Mouse (Mus musculus): ENCODE data around the gene N4bp3.

DNA sequence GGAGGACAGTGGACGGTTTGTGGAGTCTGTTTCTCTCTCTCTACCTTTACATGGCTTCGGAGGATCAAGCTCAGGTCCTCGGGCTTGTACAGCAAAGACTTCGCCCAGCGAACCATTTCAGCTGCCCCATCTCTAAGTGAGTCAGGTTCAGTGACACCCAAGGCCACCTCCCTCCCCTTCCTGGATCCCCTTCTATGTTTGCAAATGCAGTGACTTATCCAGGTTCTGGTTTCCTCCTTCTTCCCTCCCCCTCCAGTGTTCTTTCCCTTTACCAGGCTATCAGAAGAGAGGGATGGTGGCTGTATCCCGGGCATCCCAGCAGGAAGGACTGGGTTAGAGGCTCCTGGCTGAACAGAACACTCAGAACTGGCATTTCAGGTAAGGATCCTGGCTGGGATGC is 3.1 kb upstream of the N4bp3 start:
- TF ChIP-seq POLR2A (IDR thresholded peaks at IDR 0.05; ENCODE audit: borderline replicate concordance, extremely low read depth, low read depth, low read length) (no peak), CTCF (IDR thresholded peaks at IDR 0.05; ENCODE audit: insufficient read depth, low read length) (no peak)

All from lung, adult 2 months (tissue).